24 mouse cellular contexts compared by ENCODE assay signal in genomic region chr2:169907979-169908378, GRCm38 (mm10).
A peak's percentile ranks its signal among the peaks of the same experiment; 100 is the strongest.
DNase-seq lines count a peak whose midpoint lies in the region; ATAC-seq and TF ChIP-seq lines count a peak whose summit lies in the region.
"Had no signal": no experiment of that assay in that cellular context is flagged by ENCODE, and none has a peak within 500 bp of the region (broad histone marks: within the 10 kb centered on the region; RNA-seq: fewer than 3 reads in every experiment).

No protein-coding gene starts in this region.

- ATAC-seq in midbrain, embryonic 14.5 days (ENCODE audit: low FRiP score, low TSS enrichment) = no peak
- ATAC-seq: activated CD4-positive, CD25-positive, alpha-beta regulatory T cell, adult 4 months; CD4-positive, CD25-positive, alpha-beta regulatory T cell, adult 4 months; forebrain, embryonic 13.5 days; forebrain, embryonic 15.5 days; forebrain, postnatal 0 days; Patski had no signal

- 83% methylated on average over 7 of the region's 7 CpGs for WGBS in midbrain, embryonic 14.5 days

- no peaks in the 10 kb centered on the region for H3K9me3 ChIP-seq in midbrain, embryonic 14.5 days (ENCODE audit: control insufficient read depth, low read length)
- H3K9me3 ChIP-seq: embryonic facial prominence, embryonic 10.5 days; embryonic facial prominence, embryonic 12.5 days; forebrain, embryonic 13.5 days; forebrain, embryonic 15.5 days had no signal

- DNase-seq in adrenal gland, adult (ENCODE audit: inconsistent age in 2 of 2, low spot score in 1 of 2) = peak; percentile 53 to 72
- DNase-seq in adrenal gland, postnatal 10 days = no peak
- peak; percentile 12 to 19 for DNase-seq in adrenal gland, postnatal 36 days
- no peak for DNase-seq in adrenal gland, postnatal 4 days (ENCODE audit: low spot score in 2 of 2)
- peak; percentile 36 for DNase-seq in testis, postnatal 14 days (ENCODE audit: low spot score)
- DNase-seq in midbrain, embryonic 14.5 days = no peak
- DNase-seq: adrenal gland, adult 2 months; B cell, adult 2 months; cerebellum, adult 11-12 months; cerebellum, adult 2 months; cerebellum, adult 9-10 months; cerebellum, postnatal 10 days; cerebellum, postnatal 25 days; forebrain, postnatal 0 days had no signal

- H3K4me3 ChIP-seq in testis, adult 2 months (ENCODE audit: control insufficient read depth, low read depth, low read length) = no peak overlapping the region
- no peak overlapping the region for H3K4me3 ChIP-seq in midbrain, embryonic 14.5 days (replicated peaks; ENCODE audit: low read depth, low read length)
- H3K4me3 ChIP-seq: embryonic facial prominence, embryonic 10.5 days; embryonic facial prominence, embryonic 12.5 days; forebrain, embryonic 13.5 days; forebrain, embryonic 15.5 days had no signal

- TF ChIP-seq POLR2A in testis, adult 2 months (IDR thresholded peaks at IDR 0.05; ENCODE audit: control insufficient read depth, low read depth, low read length) = no peak

- H3K27ac ChIP-seq in testis, adult 2 months (ENCODE audit: control insufficient read depth, insufficient read depth, low read depth, low read length) = peak overlapping the region; percentile 1; the same call in 1 of the 2 replicates
- no peak overlapping the region for H3K27ac ChIP-seq in midbrain, embryonic 14.5 days (replicated peaks; ENCODE audit: low read depth, low read length)
- H3K27ac ChIP-seq: embryonic facial prominence, embryonic 10.5 days; embryonic facial prominence, embryonic 12.5 days; forebrain, embryonic 13.5 days; forebrain, embryonic 15.5 days had no signal

- no peaks in the 10 kb centered on the region for H3K36me3 ChIP-seq in testis, adult 2 months (ENCODE audit: control insufficient read depth, insufficient read depth, low read length)
- no peaks in the 10 kb centered on the region for H3K36me3 ChIP-seq in midbrain, embryonic 14.5 days (ENCODE audit: control insufficient read depth, insufficient read depth, low read length)
- H3K36me3 ChIP-seq: embryonic facial prominence, embryonic 10.5 days; embryonic facial prominence, embryonic 12.5 days; forebrain, embryonic 15.5 days; G1E had no signal

- H3K4me1 ChIP-seq in testis, adult 2 months (ENCODE audit: control insufficient read depth, insufficient read depth, low read length) = peaks cover 10% of the 10 kb centered on the region
- peaks cover 3% of the 10 kb centered on the region; the same call in 1 of the 2 replicates for H3K4me1 ChIP-seq in midbrain, embryonic 14.5 days (ENCODE audit: control insufficient read depth, insufficient read depth, low read length)
- H3K4me1 ChIP-seq: forebrain, embryonic 13.5 days had no signal

- TF ChIP-seq CTCF in testis, adult 2 months (IDR thresholded peaks at IDR 0.05; ENCODE audit: control insufficient read depth, insufficient read depth, insufficient replicate concordance, low read depth, low read length) = no peak

- no peak overlapping the region for H3K9ac ChIP-seq in midbrain, embryonic 14.5 days (replicated peaks; ENCODE audit: low read length)
- H3K9ac ChIP-seq: embryonic facial prominence, embryonic 12.5 days; forebrain, embryonic 13.5 days; forebrain, embryonic 15.5 days; forebrain, postnatal 0 days had no signal

- no peaks in the 10 kb centered on the region for H3K27me3 ChIP-seq in testis, adult 2 months (ENCODE audit: control insufficient read depth, insufficient read depth, low read length)
- no peaks in the 10 kb centered on the region for H3K27me3 ChIP-seq in midbrain, embryonic 14.5 days (ENCODE audit: control insufficient read depth, insufficient read depth, low read length)
- H3K27me3 ChIP-seq: CH12.LX; embryonic facial prominence, embryonic 12.5 days; forebrain, embryonic 13.5 days; forebrain, embryonic 15.5 days; Patski had no signal

- no peak overlapping the region for H3K4me2 ChIP-seq in midbrain, embryonic 14.5 days (ENCODE audit: low read length)
- H3K4me2 ChIP-seq: embryonic facial prominence, embryonic 12.5 days; forebrain, embryonic 13.5 days; forebrain, embryonic 15.5 days had no signal

Comparison
In these comparisons a context has a peak if more than half of its experiments do, and no peak if none do; other contexts are left out.
1. DNase-seq: peak in adrenal gland, adult (2 of 2), adrenal gland, postnatal 36 days (2 of 2) and testis, postnatal 14 days (single experiment); none in adrenal gland, postnatal 10 days (single experiment), adrenal gland, postnatal 4 days (0 of 2) and midbrain, embryonic 14.5 days (single experiment).